Mouse (Mus musculus) bone marrow macrophage, adult 2 months (primary cell): Measurements from ENCODE around the gene Atrip. TPM values are rescaled to one million over a fixed set of nuclear protein-coding genes. Genes with fewer than 3 reads are reported as not detected.

Source experiments
- H3K27ac ChIP-seq: 2 replicates; pipeline ENCODE4 v1.5.1; 2012; ENCODE audit warnings: low read depth, low read length; ENCODE audit not compliant: insufficient read depth
- H3K4me1 ChIP-seq: 2 replicates; pipeline ENCODE4 v1.6.1; 2012; ENCODE audit warnings: low read length; ENCODE audit not compliant: control insufficient read depth, insufficient read depth
- H3K4me3 ChIP-seq: 2 replicates; pipeline ENCODE4 v1.5.1; 2012; ENCODE audit warnings: mild to moderate bottlenecking, low read length, moderate library complexity; ENCODE audit not compliant: insufficient read depth
- CTCF ChIP-seq: IDR thresholded peaks from 2 replicates; pipeline ENCODE4 v1.5.1; 2012; ENCODE audit warnings: low read depth, mild to moderate bottlenecking, low read length, moderate library complexity
- POLR2A ChIP-seq: IDR thresholded peaks from 2 replicates; pipeline ENCODE4 v1.6.1; 2012; ENCODE audit warnings: mild to moderate bottlenecking, low read depth, low read length, borderline replicate concordance
- polyA plus RNA-seq: library from polyadenylated mRNA; stranded (reverse); fragments of >200 nt; gene quantifications from 2 replicates; pipeline ENCODE4 v1.2.4, GENCODE M21; 2012; ENCODE audit not compliant: missing spikeins, insufficient read depth, insufficient read length

The Atrip gene
- polyA plus RNA-seq, 1 experiment = 9.9 TPM

- Histone ChIP-seq H3K4me1 (peaks cover 37% of the 10 kb centered on the region), H3K27ac (peak overlapping the region; percentile 71; the same call in 1 of the 2 replicates), H3K4me3 (no peak overlapping the region)
- TF ChIP-seq POLR2A = no peak
- no peak for TF ChIP-seq CTCF
Observed at GRCm38 (mm10) chr9:109053851-109054250, 20.1 kb downstream of the Atrip start.

GRCm38 (mm10) chr9:109053366-109053765, 20.6 kb downstream of the Atrip start:
- TF ChIP-seq CTCF = no peak
- TF ChIP-seq POLR2A = no peak
- Histone ChIP-seq H3K4me3 (no peak overlapping the region), H3K27ac (no peak overlapping the region), H3K4me1 (peaks cover 36% of the 10 kb centered on the region)

- no peak overlapping the region for H3K4me3 ChIP-seq
- H3K4me1 ChIP-seq = peaks cover 30% of the 10 kb centered on the region
- no peak overlapping the region for H3K27ac ChIP-seq
- TF ChIP-seq POLR2A (no peak), CTCF (no peak)
Observed at GRCm38 (mm10) chr9:109052490-109053260, 21.2 kb downstream of the Atrip start.

- Histone ChIP-seq H3K27ac (no peak overlapping the region), H3K4me3 (no peak overlapping the region), H3K4me1 (peaks cover 25% of the 10 kb centered on the region)
- TF ChIP-seq POLR2A (no peak), CTCF (no peak)
Observed at GRCm38 (mm10) chr9:109051651-109052489, 22.1 kb downstream of the Atrip start.

- peaks cover 17% of the 10 kb centered on the region for H3K4me1 ChIP-seq
- no peak overlapping the region for H3K27ac ChIP-seq
- H3K4me3 ChIP-seq = no peak overlapping the region
- TF ChIP-seq CTCF (no peak), POLR2A (no peak)
Observed at GRCm38 (mm10) chr9:109051011-109051501, 22.9 kb downstream of the Atrip start.

GRCm38 (mm10) chr9:109050674-109050997, 23.3 kb downstream of the Atrip start:
- TF ChIP-seq CTCF = no peak
- TF ChIP-seq POLR2A = no peak
- H3K27ac ChIP-seq = no peak overlapping the region
- H3K4me1 ChIP-seq = peaks cover 13% of the 10 kb centered on the region
- H3K4me3 ChIP-seq = no peak overlapping the region

- Histone ChIP-seq H3K27ac (no peak overlapping the region), H3K4me1 (peaks cover 8% of the 10 kb centered on the region), H3K4me3 (no peak overlapping the region)
- TF ChIP-seq CTCF (no peak), POLR2A (no peak)
Observed at GRCm38 (mm10) chr9:109049996-109050673, 23.8 kb downstream of the Atrip start.

GRCm38 (mm10) chr9:109049316-109049715, 24.6 kb downstream of the Atrip start:
- TF ChIP-seq POLR2A (no peak), CTCF (no peak)
- Histone ChIP-seq H3K4me1 (peaks cover 5% of the 10 kb centered on the region), H3K27ac (no peak overlapping the region), H3K4me3 (no peak overlapping the region)

- TF ChIP-seq CTCF = no peak; the same call in 1 of the 2 replicates
- TF ChIP-seq POLR2A = no peak
- Histone ChIP-seq H3K4me3 (no peak overlapping the region), H3K27ac (no peak overlapping the region), H3K4me1 (no peaks in the 10 kb centered on the region)
Observed at GRCm38 (mm10) chr9:109046306-109046705, 27.6 kb downstream of the Atrip start.

GRCm38 (mm10) chr9:109041351-109041750, 32.6 kb downstream of the Atrip start:
- H3K4me1 ChIP-seq = peaks cover 16% of the 10 kb centered on the region
- H3K27ac ChIP-seq = no peak overlapping the region
- no peak overlapping the region for H3K4me3 ChIP-seq
- TF ChIP-seq CTCF (no peak), POLR2A (no peak)
